Comparison of ENCODE assay signal across 12 mouse cellular contexts in genomic region chrX:167101929-167102328, GRCm38 (mm10).
DNase-seq lines count a peak whose midpoint lies in the region; ATAC-seq and TF ChIP-seq lines count a peak whose summit lies in the region.
"Had no signal": no experiment of that assay in that cellular context is flagged by ENCODE, and none has a peak within 500 bp of the region (broad histone marks: within the 10 kb centered on the region; RNA-seq: fewer than 3 reads in every experiment).

No protein-coding gene starts in this region.

- H3K27me3 ChIP-seq in midbrain, embryonic 15.5 days (replicated peaks), result peaks cover 14% of the 10 kb centered on the region

- intact Hi-C loops in heart, postnatal 10 days (cut with DNase I), result loop anchor here (5.0 kb wide), 2 partner anchors 105 to 440 kb away; partner anchors contain the start of gene Tmsb4x

- H3K36me3 ChIP-seq in midbrain, embryonic 15.5 days (replicated peaks), result no peaks in the 10 kb centered on the region
- H3K36me3 ChIP-seq: limb, embryonic 12.5 days had no signal

- no peak overlapping the region for H3K9ac ChIP-seq in midbrain, embryonic 15.5 days
- H3K9ac ChIP-seq: limb, embryonic 12.5 days had no signal

- DNase-seq in lung, postnatal 36 days, result peak; percentile 36
- DNase-seq in lung, postnatal 25 days (ENCODE audit: low spot score), result no peak
- peak; percentile 22 to 38 for DNase-seq in thymus, postnatal 36 days
- DNase-seq in heart, postnatal 10 days, result no peak
- DNase-seq: adrenal gland, adult 8-10 months; cerebellum, postnatal 14 days; lung, postnatal 14 days had no signal

- peak; percentile 70 for ATAC-seq in megakaryocyte, adult 5-6 weeks (ENCODE audit: poor library complexity, severe bottlenecking)
- no peak for ATAC-seq in midbrain, embryonic 15.5 days (replicated peaks)

- peaks cover 1% of the 10 kb centered on the region; the same call in 1 of the 2 replicates for H3K4me1 ChIP-seq in bone marrow, adult 2 months (ENCODE audit: control insufficient read depth, insufficient read depth, low read length)
- 0 out of 2 replicates have a peak, but pooled peaks cover 2% of the 10 kb centered on the region for H3K4me1 ChIP-seq in midbrain, embryonic 15.5 days

- TF ChIP-seq POLR2A in bone marrow, adult 2 months (IDR thresholded peaks at IDR 0.05; ENCODE audit: borderline replicate concordance, control insufficient read depth, low read depth, low read length), result no peak

- no peaks in the 10 kb centered on the region for H3K9me3 ChIP-seq in midbrain, embryonic 15.5 days
- H3K9me3 ChIP-seq: limb, embryonic 12.5 days had no signal

- H3K4me3 ChIP-seq in bone marrow, adult 2 months (replicated peaks; ENCODE audit: control insufficient read depth, low read depth, low read length), result no peak overlapping the region
- H3K4me3 ChIP-seq in midbrain, embryonic 15.5 days, result no peak overlapping the region
- H3K4me3 ChIP-seq: limb, embryonic 12.5 days had no signal

- H3K27ac ChIP-seq in bone marrow, adult 2 months (ENCODE audit: control insufficient read depth, insufficient read depth, low read depth, low read length, poor library complexity), result peak overlapping the region; percentile 43; the same call in 1 of the 2 replicates
- no peak overlapping the region for H3K27ac ChIP-seq in midbrain, embryonic 15.5 days
- H3K27ac ChIP-seq: limb, embryonic 12.5 days had no signal

- WGBS in bone marrow, adult 2 months, result 12% methylated on average over 2 of the region's 2 CpGs
- 72% methylated on average over 2 of the region's 2 CpGs for WGBS in midbrain, embryonic 15.5 days

- H3K4me2 ChIP-seq in midbrain, embryonic 15.5 days, result no peak overlapping the region
- H3K4me2 ChIP-seq: heart, embryonic 11.5 days; limb, embryonic 12.5 days had no signal

- TF ChIP-seq CTCF in bone marrow, adult 2 months (IDR thresholded peaks at IDR 0.05; ENCODE audit: control insufficient read depth, insufficient read depth, low read length), result no peak

Comparison
In these comparisons a context has a peak if more than half of its experiments do, and no peak if none do; other contexts are left out.
1. DNase-seq: peak in lung, postnatal 36 days (single experiment) and thymus, postnatal 36 days (2 of 2); none in lung, postnatal 25 days (single experiment) and heart, postnatal 10 days (0 of 2).